Mouse (Mus musculus) gastrocnemius, postnatal 36 days (tissue): Measurements from ENCODE around the gene Pmpca. TPM values are rescaled to one million over a fixed set of nuclear protein-coding genes. Genes with fewer than 3 reads are reported as not detected.

Experiments
- total RNA-seq, 2 experiments: library from RNA; stranded (reverse); gene quantifications; 2 replicates each; pipeline ENCODE4 v1.2.3; 2021

The Pmpca gene
- total RNA-seq, 2 experiments from 2014 or later, result 137 TPM

Other genes starting within 250 kb of the Pmpca start
- gene Lhx3, start 181.1 kb upstream of the Pmpca start, total RNA-seq, result not detected
- 1 to 10 TPM; 3.0 to 3.9 TPM for gene Qsox2, start 151.8 kb upstream of the Pmpca start, total RNA-seq
- under 1 TPM in 1 of 2 experiments, not detected in 1; 0.03 TPM for gene Ccdc187, start 94.8 kb upstream of the Pmpca start, total RNA-seq
- gene Gpsm1, start 73.8 kb upstream of the Pmpca start, total RNA-seq, result 1 to 10 TPM; 2.1 to 2.9 TPM
- gene Dnlz, start 37.2 kb upstream of the Pmpca start, total RNA-seq, result 10 to 100 TPM; 18.2 to 19.5 TPM
- gene Card9, start 28.4 kb upstream of the Pmpca start, total RNA-seq, result under 1 TPM; 0.44 to 0.82 TPM
- 1 to 10 TPM; 3.7 to 9.0 TPM for gene Snapc4, start 8.7 kb upstream of the Pmpca start, total RNA-seq
- gene Entr1, start within 50 bp of the Pmpca start, total RNA-seq, result 10 to 100 TPM; 22.5 to 24.0 TPM
- gene Inpp5e, start 19.9 kb downstream of the Pmpca start, total RNA-seq, result 1 to 10 TPM; 7.4 TPM
- gene Sec16a, start 55.9 kb downstream of the Pmpca start, total RNA-seq, result 10 to 100 TPM; 21.0 to 23.9 TPM
- 1 to 10 TPM; 7.7 to 8.0 TPM for gene Notch1, start 127.3 kb downstream of the Pmpca start, total RNA-seq
- gene Egfl7, start 190.7 kb downstream of the Pmpca start, total RNA-seq, result 10 to 100 TPM; 50.0 to 62.2 TPM
- not detected for gene Gm20532, start 197.3 kb downstream of the Pmpca start, total RNA-seq
- 1 to 10 TPM; 5.6 to 5.9 TPM for gene Agpat2, start 215.1 kb downstream of the Pmpca start, total RNA-seq
- 1 to 10 TPM; 1.6 to 2.3 TPM for gene Fam69b, start 239.1 kb downstream of the Pmpca start, total RNA-seq